Mouse (Mus musculus) liver, embryonic 12.5 days (tissue): ENCODE data around the gene Fbln7. TPM values are rescaled to one million over a fixed set of nuclear protein-coding genes. Genes with fewer than 3 reads are reported as not detected.
A peak's percentile ranks its signal among the peaks of the same experiment; 100 is the strongest.

Experiments
- ATAC-seq: fragments of 200-750 bp; cut with Nextera tagmentation; 2 replicates; pipeline ENCODE4 v1.8.0; 2017; ENCODE audit warnings: moderate number of reproducible peaks, mild to moderate bottlenecking, moderate library complexity
- H3K27ac ChIP-seq: fragments of 300-500 bp; sonication (generic); 2 replicates; pipeline ENCODE4 v1.5.1; 2016; ENCODE audit warnings: mild to moderate bottlenecking
- H3K27me3 ChIP-seq: fragments of 300-500 bp; sonication (generic); replicated peaks from 2 replicates; pipeline ENCODE4 v1.6.1; 2016; ENCODE audit warnings: mild to moderate bottlenecking, moderate library complexity
- H3K36me3 ChIP-seq: fragments of 300-500 bp; sonication (generic); 2 replicates; pipeline ENCODE4 v1.6.1; 2016; ENCODE audit warnings: mild to moderate bottlenecking, moderate library complexity
- H3K4me1 ChIP-seq: fragments of 300-500 bp; sonication (generic); 2 replicates; pipeline ENCODE4 v1.6.1; 2016
- H3K4me2 ChIP-seq: fragments of 300-500 bp; sonication (generic); 2 replicates; pipeline ENCODE4 v1.6.1; 2016; ENCODE audit warnings: mild to moderate bottlenecking, moderate library complexity
- H3K4me3 ChIP-seq: fragments of 300-500 bp; sonication (generic); 2 replicates; pipeline ENCODE4 v1.5.1; 2016; ENCODE audit warnings: mild to moderate bottlenecking, moderate library complexity
- H3K9ac ChIP-seq: fragments of 300-500 bp; sonication (generic); 2 replicates; pipeline ENCODE4 v1.6.1; 2016; ENCODE audit warnings: mild to moderate bottlenecking, moderate library complexity
- H3K9me3 ChIP-seq: fragments of 300-500 bp; sonication (generic); replicated peaks from 2 replicates; pipeline ENCODE4 v1.6.1; 2016; ENCODE audit warnings: mild to moderate bottlenecking, moderate library complexity
- WGBS: fragments of 180-500 bp; shearing (Covaris S2); methylation state at CpG from one replicate; pipeline ENCODE4 v1.1.7; 2016; ENCODE audit not compliant: insufficient replicate concordance; 5-methylcytosine and 5-hydroxymethylcytosine counted together
- polyA plus RNA-seq: library from polyadenylated mRNA; unstranded; fragments of >200 nt; fragmentation: Nextera tagmentation; extraction: Ambion mirVana; gene quantifications from 2 replicates; pipeline ENCODE4 v1.2.1, GENCODE M21; 2016

The Fbln7 gene
- 0.38 and 0.53 TPM in 2 replicates for polyA plus RNA-seq

DNA sequence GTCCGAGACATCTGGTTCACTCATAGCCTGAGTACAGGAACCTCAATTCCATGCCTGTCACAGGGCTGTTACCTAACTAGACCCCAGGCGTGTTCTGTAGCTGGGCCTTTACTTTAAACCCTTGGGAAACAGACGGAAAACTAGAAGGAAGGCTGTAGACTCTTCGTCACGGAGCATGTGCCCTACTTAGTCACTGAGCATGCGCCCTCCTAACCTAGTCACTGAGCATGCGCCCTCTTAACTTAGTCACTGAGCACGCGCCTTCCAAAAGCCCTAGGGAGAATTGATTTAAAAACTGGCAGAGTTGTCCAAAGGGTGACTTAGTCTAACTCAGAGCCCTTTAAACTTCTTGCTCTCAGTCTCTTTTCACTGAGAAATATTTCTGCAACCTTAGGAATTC lies at the start of gene Fbln7:
Gene Fbln7, plus strand, starts transcription at position 346 of the 400 bp plus-strand sequence.
- 76% methylated on average over 9 of the region's 9 CpGs for WGBS
- Histone ChIP-seq H3K4me1 (no peaks in the 10 kb centered on the region), H3K36me3 (no peaks in the 10 kb centered on the region), H3K4me2 (peak within 1 kb of the TSS; percentile 63), H3K27me3 (peaks cover 53% of the 10 kb centered on the region), H3K27ac (no peak within 1 kb of the TSS), H3K4me3 (peak within 1 kb of the TSS; percentile 38), H3K9ac (no peak within 1 kb of the TSS), H3K9me3 (no peaks in the 10 kb centered on the region)
- no peak for ATAC-seq

DNA sequence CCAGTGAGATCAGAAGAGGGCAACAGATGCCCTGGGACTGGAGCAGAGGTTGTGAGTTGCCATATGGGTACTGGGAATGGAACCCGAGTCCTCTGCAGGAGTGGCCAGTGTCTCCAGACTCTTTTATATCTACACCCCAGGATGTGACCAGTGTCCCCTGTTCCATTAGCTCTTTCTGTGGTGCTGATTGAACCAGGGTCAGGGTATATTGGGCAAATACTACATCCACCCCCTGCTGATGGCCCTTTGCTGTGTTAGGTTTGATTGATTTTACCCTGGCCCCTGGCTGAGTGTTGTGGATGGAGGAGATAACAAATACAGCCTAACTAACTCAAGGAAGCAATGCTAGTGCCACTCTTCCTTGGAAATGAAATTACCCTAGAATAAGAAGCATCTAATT lies 46.5 kb upstream of the Fbln7 start:
- ATAC-seq = no peak
- H3K27me3 ChIP-seq = peaks cover 16% of the 10 kb centered on the region
- no peaks in the 10 kb centered on the region for H3K36me3 ChIP-seq
- H3K9ac ChIP-seq = no peak overlapping the region
- no peak overlapping the region for H3K27ac ChIP-seq
- WGBS = 79% methylated on average over 1 of the region's 1 CpGs
- no peak overlapping the region for H3K4me2 ChIP-seq
- H3K4me3 ChIP-seq = no peak overlapping the region
- peaks cover 25% of the 10 kb centered on the region for H3K4me1 ChIP-seq
- H3K9me3 ChIP-seq = no peaks in the 10 kb centered on the region

DNA sequence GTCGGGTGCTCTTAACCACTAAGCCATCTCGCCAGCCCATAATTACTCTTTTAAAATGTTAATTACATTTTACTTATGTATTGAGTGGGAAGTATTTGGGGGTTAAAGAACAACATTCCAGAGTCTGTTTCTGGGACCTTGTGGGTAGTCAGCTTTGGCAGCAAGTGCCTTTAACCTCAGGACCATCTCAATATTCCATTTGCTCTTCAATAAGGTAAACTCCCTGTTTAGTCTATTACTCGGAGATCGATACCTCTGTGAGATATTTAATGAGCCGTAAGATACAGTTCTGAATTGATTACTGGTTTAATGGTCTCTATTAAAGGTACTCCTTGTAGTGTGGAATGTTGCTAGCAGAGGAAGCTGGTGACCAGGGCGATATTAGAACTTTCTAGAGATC lies 45.9 kb upstream of the Fbln7 start:
- H3K36me3 ChIP-seq = no peaks in the 10 kb centered on the region
- H3K27me3 ChIP-seq = peaks cover 16% of the 10 kb centered on the region
- peaks cover 26% of the 10 kb centered on the region for H3K4me1 ChIP-seq
- H3K9me3 ChIP-seq = no peaks in the 10 kb centered on the region
- H3K9ac ChIP-seq = 0 out of 2 replicates have a peak overlapping the region, but pooled peaks have one; percentile 3
- peak overlapping the region; percentile 80 for H3K4me2 ChIP-seq
- WGBS = 47% methylated on average over 6 of the region's 6 CpGs
- peak overlapping the region; percentile 79 for H3K4me3 ChIP-seq
- H3K27ac ChIP-seq = no peak overlapping the region
- ATAC-seq = no peak

DNA sequence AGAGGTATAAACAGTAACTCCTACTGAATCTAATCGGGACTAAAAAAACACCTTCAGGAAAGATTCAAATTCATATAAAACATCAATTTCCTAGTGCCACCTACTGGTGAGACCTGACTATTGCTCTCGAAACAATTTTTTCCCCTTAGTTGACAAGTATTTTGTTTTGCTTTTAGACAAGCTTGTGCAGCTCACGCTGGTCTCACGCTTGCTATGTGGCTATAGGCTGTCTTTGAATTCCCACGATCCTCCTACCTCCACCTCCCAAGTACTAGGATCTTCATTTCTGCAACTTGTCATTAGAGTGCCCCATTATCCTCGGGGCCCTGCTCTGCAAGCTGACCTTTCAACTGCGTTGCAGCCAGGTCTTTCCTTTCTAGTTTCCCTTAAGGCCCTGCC lies 45.4 kb upstream of the Fbln7 start:
- Histone ChIP-seq H3K27ac (peak overlapping the region; percentile 88), H3K36me3 (no peaks in the 10 kb centered on the region), H3K4me1 (peaks cover 26% of the 10 kb centered on the region), H3K9ac (peak overlapping the region; percentile 57), H3K27me3 (peaks cover 16% of the 10 kb centered on the region), H3K4me3 (peak overlapping the region; percentile 79), H3K9me3 (no peaks in the 10 kb centered on the region), H3K4me2 (peak overlapping the region; percentile 80)
- ATAC-seq = peak; percentile 14
- 1% methylated on average over 7 of the region's 7 CpGs for WGBS

DNA sequence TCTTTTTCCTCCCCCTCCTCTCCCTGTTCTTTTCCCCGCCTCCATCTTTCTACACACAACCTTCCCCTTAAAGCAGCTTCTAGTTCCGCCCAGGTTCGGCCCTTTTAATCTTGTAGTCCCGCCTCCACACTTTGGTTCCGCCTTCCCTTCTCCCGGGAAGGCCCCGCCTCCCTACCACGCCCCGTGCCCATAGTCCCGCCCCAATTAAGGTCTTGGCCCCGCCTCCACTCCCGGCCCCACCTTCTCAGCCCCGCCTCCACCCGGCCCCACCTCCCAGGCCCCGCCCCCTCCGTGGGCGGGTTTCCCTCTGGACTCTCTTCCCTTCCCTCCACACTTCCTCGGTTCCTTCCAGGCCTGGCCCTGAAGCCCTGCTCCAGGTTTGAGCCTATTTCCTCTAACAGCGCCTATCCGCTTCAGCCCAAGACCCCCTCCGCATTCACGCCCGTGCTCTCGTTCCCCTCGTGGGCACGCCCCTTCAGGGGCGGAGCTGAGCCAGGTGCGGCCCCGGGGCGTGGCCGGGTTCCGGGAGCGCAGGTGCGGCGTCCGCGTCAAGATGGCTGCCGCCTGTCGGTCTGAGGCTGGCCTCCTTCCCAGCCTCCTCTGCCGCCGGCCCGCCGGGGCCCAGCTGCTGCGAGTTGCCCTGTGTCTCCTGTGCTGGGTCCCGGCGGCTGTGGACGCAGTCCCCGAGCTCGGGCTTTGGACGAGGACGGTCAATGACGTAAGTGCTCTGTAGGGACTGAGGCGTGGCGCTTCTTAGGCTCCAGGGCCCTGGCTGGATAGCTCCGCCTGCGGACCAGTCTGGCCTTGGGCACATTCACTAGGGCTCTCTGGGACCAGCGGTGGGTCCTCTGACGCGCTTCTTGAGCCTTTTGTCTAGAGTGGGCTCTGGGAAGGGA lies 44.7 kb upstream of the Fbln7 start, which contains the start of gene Tmem87b:
Gene Tmem87b, plus strand, starts transcription at position 333 of the 896 bp plus-strand sequence.
- peaks cover 26% of the 10 kb centered on the region for H3K4me1 ChIP-seq
- peak within 1 kb of the TSS; percentile 80 for H3K4me2 ChIP-seq
- H3K27me3 ChIP-seq = peaks cover 16% of the 10 kb centered on the region
- no peaks in the 10 kb centered on the region for H3K9me3 ChIP-seq
- H3K27ac ChIP-seq = peak within 1 kb of the TSS; percentile 88
- peak within 1 kb of the TSS; percentile 79 for H3K4me3 ChIP-seq
- H3K9ac ChIP-seq = peak within 1 kb of the TSS; percentile 74
- H3K36me3 ChIP-seq = no peaks in the 10 kb centered on the region
- ATAC-seq = peak; percentile 90
- WGBS = 1% methylated on average over 59 of the region's 59 CpGs

DNA sequence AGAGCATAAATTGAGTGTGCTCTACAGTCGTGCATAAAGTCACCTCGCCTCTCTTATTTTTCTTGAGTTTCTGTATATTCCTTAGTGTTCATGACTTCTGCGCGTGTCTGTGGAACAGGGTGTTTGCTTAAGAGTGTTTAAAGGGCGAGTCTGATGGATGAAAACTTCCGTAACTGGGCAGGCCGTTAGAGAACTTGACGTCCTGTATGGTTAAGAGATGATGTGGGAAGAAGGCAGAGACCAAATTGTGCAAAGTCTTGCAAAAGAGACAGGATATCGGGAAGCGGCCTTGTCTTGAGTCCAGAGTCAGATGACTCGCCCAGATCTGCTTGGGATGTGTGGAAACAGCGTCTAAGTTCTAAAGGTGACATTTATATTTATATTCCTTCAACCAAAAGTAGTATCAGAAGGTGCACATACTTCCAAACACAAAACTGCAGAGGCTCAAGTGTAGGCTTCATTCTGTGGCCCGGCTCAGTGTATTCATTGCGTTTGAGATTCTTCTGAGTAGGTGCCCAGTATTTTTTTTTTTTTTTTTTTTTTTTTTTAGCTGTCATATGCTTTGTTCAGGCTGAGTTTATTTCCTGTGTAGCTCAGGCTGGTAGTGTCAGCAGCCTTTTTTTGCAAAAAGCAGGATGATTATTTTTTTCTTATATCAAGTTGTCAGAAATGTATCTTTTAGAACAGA lies 43.7 kb upstream of the Fbln7 start:
- 0 out of 2 replicates have a peak, but pooled peaks cover 5% of the 10 kb centered on the region for H3K36me3 ChIP-seq
- 21% methylated on average over 14 of the region's 14 CpGs for WGBS
- ATAC-seq = no peak
- H3K4me3 ChIP-seq = peak overlapping the region; percentile 79
- peaks cover 14% of the 10 kb centered on the region for H3K27me3 ChIP-seq
- H3K4me2 ChIP-seq = peak overlapping the region; percentile 80
- no peaks in the 10 kb centered on the region for H3K9me3 ChIP-seq
- H3K9ac ChIP-seq = peak overlapping the region; percentile 74
- peaks cover 26% of the 10 kb centered on the region for H3K4me1 ChIP-seq
- H3K27ac ChIP-seq = peak overlapping the region; percentile 88

DNA sequence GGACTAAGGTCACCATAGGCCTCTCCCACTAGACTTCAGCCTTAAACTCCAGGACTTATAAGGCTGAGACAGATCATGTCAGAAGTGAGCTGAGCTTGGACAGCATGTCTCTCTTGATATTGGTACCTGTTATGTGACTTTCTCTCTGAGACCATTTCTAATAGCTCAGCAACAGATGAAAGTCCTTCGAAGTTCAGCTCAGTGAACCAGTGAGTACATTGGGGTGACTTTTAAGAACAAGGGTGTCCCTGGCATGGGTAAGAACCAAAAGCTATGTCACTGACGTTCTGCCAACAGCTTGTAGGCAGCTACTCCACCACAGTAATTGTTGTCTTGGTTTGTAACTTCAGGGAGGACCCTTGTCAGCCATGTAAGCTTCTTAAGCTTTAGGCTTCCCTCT lies 42.1 kb upstream of the Fbln7 start:
- Histone ChIP-seq H3K4me1 (peaks cover 26% of the 10 kb centered on the region), H3K4me2 (no peak overlapping the region), H3K9ac (no peak overlapping the region), H3K27me3 (0 out of 2 replicates have a peak, but pooled peaks cover under 1% of the 10 kb centered on the region), H3K4me3 (no peak overlapping the region), H3K9me3 (no peaks in the 10 kb centered on the region), H3K36me3 (peaks cover 13% of the 10 kb centered on the region; the same call in 1 of the 2 replicates), H3K27ac (no peak overlapping the region)
- no peak for ATAC-seq
- 76% methylated on average over 2 of the region's 2 CpGs for WGBS

DNA sequence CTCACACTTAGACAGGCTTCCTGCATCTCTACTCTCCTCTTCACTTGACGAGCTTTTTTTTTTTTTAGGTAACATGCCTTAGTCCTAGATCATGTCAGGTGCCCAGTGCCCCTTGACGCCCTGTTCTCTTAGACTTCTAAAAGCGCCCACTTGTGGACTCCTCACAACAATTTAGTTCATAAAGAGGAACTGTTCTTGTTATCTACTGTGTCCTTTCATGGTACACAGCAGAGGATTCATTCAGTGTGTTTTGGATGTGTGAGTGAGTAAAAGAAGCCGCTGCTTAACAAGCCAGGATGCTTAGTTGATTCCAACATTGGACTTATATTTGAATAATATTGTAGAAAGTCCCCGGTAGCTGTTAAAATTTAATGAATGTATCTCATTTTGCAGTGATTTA lies 38.9 kb upstream of the Fbln7 start:
- no peaks in the 10 kb centered on the region for H3K9me3 ChIP-seq
- WGBS = 72% methylated on average over 5 of the region's 5 CpGs
- H3K27ac ChIP-seq = no peak overlapping the region
- H3K4me1 ChIP-seq = peaks cover 14% of the 10 kb centered on the region
- no peaks in the 10 kb centered on the region for H3K27me3 ChIP-seq
- H3K4me2 ChIP-seq = no peak overlapping the region
- no peak overlapping the region for H3K9ac ChIP-seq
- H3K4me3 ChIP-seq = no peak overlapping the region
- peaks cover 33% of the 10 kb centered on the region for H3K36me3 ChIP-seq
- no peak for ATAC-seq

DNA sequence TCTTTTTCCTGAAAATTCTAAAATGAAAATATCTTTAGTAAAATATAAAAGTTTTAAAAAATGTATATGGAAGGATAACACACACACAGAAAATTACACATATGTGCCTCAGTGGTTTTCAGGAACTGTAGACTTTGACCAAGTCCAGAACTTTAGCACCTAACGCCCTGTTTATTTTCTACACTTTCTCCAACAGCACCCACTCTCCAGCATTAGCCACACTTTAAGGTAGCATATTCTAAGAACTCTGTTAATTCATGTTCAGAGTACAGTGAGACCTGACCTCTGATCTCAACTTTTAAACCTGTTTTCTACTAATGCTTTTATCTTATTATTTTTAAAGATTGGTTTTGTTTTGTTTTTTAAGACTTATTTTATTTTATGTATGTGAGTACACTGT lies 35.0 kb upstream of the Fbln7 start:
- Histone ChIP-seq H3K9ac (no peak overlapping the region), H3K4me3 (no peak overlapping the region), H3K4me1 (no peaks in the 10 kb centered on the region), H3K4me2 (no peak overlapping the region), H3K9me3 (no peaks in the 10 kb centered on the region), H3K36me3 (peaks cover 59% of the 10 kb centered on the region), H3K27ac (no peak overlapping the region), H3K27me3 (no peaks in the 10 kb centered on the region)
- no peak for ATAC-seq
- 70% methylated on average over 1 of the region's 1 CpGs for WGBS

DNA sequence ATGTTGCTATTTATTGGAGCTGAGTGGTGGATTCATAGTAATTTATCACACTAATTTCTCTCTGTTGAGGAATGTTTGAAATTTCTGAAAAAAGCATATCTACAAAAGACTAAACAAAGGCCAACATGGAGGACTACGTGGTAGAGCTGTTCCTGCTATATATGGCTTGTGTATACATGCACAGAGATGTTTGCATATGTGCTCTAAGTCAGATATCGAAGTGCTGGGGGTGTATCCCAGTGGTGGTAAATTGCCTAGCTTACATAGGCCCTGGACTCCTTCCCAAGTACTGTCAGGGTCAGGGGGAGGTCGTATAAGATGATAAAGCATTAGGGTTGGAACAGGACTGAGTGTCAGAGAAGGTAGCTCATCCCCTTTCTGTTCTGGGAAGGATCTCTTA lies 30.2 kb upstream of the Fbln7 start:
- Histone ChIP-seq H3K27ac (no peak overlapping the region), H3K9ac (no peak overlapping the region), H3K36me3 (peaks cover 75% of the 10 kb centered on the region), H3K27me3 (no peaks in the 10 kb centered on the region), H3K4me2 (no peak overlapping the region), H3K4me3 (no peak overlapping the region), H3K9me3 (no peaks in the 10 kb centered on the region), H3K4me1 (no peaks in the 10 kb centered on the region)
- ATAC-seq = no peak
- WGBS = 66% methylated on average over 3 of the region's 3 CpGs

DNA sequence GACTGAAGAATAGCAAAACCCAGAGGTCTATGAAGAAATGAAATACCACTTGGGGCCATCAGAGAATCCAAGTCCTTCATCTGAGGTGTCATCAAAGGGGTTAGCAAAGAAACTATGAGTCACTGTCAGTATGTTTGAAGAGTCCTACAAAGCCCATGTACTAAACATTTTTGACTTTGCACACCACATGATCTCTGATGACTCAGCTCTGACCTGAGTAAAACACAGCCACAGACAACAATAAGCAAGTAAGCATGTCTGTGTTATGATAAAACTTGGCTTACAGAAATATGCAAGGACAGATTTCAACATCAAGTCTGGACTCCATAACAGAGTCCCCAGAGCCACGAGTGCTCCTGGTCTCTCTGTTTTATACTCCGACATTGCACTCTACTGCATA lies 29.7 kb upstream of the Fbln7 start:
- WGBS = 87% methylated on average over 2 of the region's 2 CpGs
- no peak overlapping the region for H3K27ac ChIP-seq
- no peaks in the 10 kb centered on the region for H3K4me1 ChIP-seq
- H3K9me3 ChIP-seq = no peaks in the 10 kb centered on the region
- peaks cover 76% of the 10 kb centered on the region for H3K36me3 ChIP-seq
- H3K27me3 ChIP-seq = no peaks in the 10 kb centered on the region
- H3K4me3 ChIP-seq = no peak overlapping the region
- H3K4me2 ChIP-seq = no peak overlapping the region
- no peak overlapping the region for H3K9ac ChIP-seq
- ATAC-seq = no peak

DNA sequence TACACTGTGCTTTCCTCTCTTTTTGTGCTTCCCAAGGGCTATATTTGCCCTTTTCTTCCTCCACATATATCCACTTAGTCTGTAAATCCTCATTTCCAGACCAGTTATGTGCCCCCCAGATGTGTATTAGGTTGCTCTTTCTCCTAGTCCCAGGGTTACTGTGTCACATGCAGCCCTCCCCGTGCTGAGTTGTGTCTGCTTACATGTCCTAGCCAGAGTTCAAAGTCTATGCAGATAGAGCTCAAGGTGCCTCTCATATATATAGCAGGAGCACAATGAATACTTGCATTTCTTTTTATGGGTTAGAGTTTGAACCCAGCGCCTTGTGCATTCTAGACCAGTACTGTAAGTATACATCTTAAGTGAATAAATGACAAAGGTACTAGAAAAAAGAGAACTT lies 29.3 kb upstream of the Fbln7 start:
- no peak for ATAC-seq
- no peaks in the 10 kb centered on the region for H3K27me3 ChIP-seq
- 76% methylated on average over 2 of the region's 2 CpGs for WGBS
- H3K4me3 ChIP-seq = no peak overlapping the region
- no peak overlapping the region for H3K27ac ChIP-seq
- no peaks in the 10 kb centered on the region for H3K4me1 ChIP-seq
- no peak overlapping the region for H3K9ac ChIP-seq
- no peak overlapping the region for H3K4me2 ChIP-seq
- H3K36me3 ChIP-seq = peaks cover 73% of the 10 kb centered on the region
- no peaks in the 10 kb centered on the region for H3K9me3 ChIP-seq
